Mouse (Mus musculus) forebrain, embryonic 16.5 days (tissue): ENCODE results near the gene 1700010I14Rik. TPM values are rescaled to one million over a fixed set of nuclear protein-coding genes. Genes with fewer than 3 reads are reported as not detected.
A peak's percentile ranks its signal among the peaks of the same experiment; 100 is the strongest.

ENCODE experiments used
- ATAC-seq: fragments of 200-750 bp; cut with Nextera tagmentation; 2 replicates; pipeline ENCODE4 v1.8.0; 2017; ENCODE audit warnings: mild to moderate bottlenecking, moderate library complexity
- H3K27ac ChIP-seq: fragments of 300-500 bp; sonication (generic); 2 replicates; pipeline ENCODE4 v1.5.1; 2014; ENCODE audit warnings: low read length, control low read depth
- H3K27me3 ChIP-seq: fragments of 300-500 bp; sonication (generic); replicated peaks from 2 replicates; pipeline ENCODE4 v1.6.1; 2014; ENCODE audit warnings: low read length; ENCODE audit not compliant: control insufficient read depth, insufficient read depth
- H3K36me3 ChIP-seq: fragments of 300-500 bp; sonication (generic); 2 replicates; pipeline ENCODE4 v1.6.1; 2014; ENCODE audit not compliant: control insufficient read depth, insufficient read depth
- H3K4me1 ChIP-seq: fragments of 300-500 bp; sonication (generic); replicated peaks from 2 replicates; pipeline ENCODE4 v1.6.1; 2014; ENCODE audit warnings: low read length; ENCODE audit not compliant: control insufficient read depth, insufficient read depth
- H3K4me2 ChIP-seq: fragments of 300-500 bp; sonication (generic); 2 replicates; pipeline ENCODE4 v1.6.1; 2014; ENCODE audit warnings: mild to moderate bottlenecking, low read length, control low read depth
- H3K4me3 ChIP-seq: fragments of 300-500 bp; sonication (generic); replicated peaks from 2 replicates; pipeline ENCODE4 v1.5.1; 2014; ENCODE audit warnings: mild to moderate bottlenecking, low read length, control low read depth
- H3K9ac ChIP-seq: fragments of 300-500 bp; sonication (generic); replicated peaks from 2 replicates; pipeline ENCODE4 v1.6.1; 2014; ENCODE audit warnings: low read depth, low read length, control low read depth
- H3K9me3 ChIP-seq: fragments of 300-500 bp; sonication (generic); 2 replicates; pipeline ENCODE4 v1.6.1; 2016; ENCODE audit warnings: low read length; ENCODE audit not compliant: control insufficient read depth
- WGBS: fragments of 180-500 bp; shearing (Covaris S2); extraction: QIAGEN DNeasy Blood & Tissue Kit; methylation state at CpG from one replicate; pipeline ENCODE4 v1.1.7; 2014; 5-methylcytosine and 5-hydroxymethylcytosine counted together
- polyA plus RNA-seq: library from polyadenylated mRNA; unstranded; fragments of >200 nt; fragmentation: Nextera tagmentation; extraction: Ambion mirVana; gene quantifications from 2 replicates; pipeline ENCODE4 v1.2.1, GENCODE M21; 2015

The 1700010I14Rik gene
- polyA plus RNA-seq, result 1.2 and 1.5 TPM in 2 replicates

GRCm38 (mm10) chr17:8988119-8988807 is at the start of gene 1700010I14Rik:
Gene 1700010I14Rik, plus strand, starts transcription at chr17:8988333.
- Histone ChIP-seq H3K4me2 (peak within 1 kb of the TSS; percentile 54), H3K36me3 (no peaks in the 10 kb centered on the region), H3K4me3 (peak within 1 kb of the TSS; percentile 24), H3K9me3 (no peaks in the 10 kb centered on the region), H3K27ac (peak within 1 kb of the TSS; percentile 71), H3K27me3 (no peaks in the 10 kb centered on the region), H3K4me1 (peaks cover 40% of the 10 kb centered on the region), H3K9ac (no peak within 1 kb of the TSS; the same call in 1 of the 2 replicates)
- no peak for ATAC-seq
- WGBS, result 6% methylated on average over 13 of the region's 13 CpGs

DNA sequence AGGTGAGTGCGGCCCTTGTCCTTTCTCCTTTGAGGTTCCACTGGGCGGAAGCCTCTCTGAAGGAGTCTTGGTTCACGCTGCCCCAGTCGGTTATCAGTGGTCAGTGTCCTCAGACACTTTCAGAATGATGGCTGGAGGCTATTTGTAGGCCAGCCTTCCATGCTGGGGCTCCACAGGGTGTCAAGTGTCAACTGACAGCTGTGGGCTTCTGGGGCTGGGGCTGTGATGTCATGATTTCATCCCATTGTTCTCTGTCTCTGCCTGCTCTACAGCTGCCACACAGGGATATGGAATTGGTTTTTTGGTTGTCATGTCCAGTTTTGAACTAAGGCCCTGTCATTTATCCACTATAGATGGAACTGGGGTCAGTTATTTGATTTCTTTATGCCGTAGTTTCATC is 36.5 kb upstream of the 1700010I14Rik start:
- Histone ChIP-seq H3K36me3 (peaks cover 16% of the 10 kb centered on the region), H3K4me3 (no peak overlapping the region), H3K27me3 (no peaks in the 10 kb centered on the region), H3K27ac (no peak overlapping the region), H3K9me3 (no peaks in the 10 kb centered on the region), H3K4me1 (no peaks in the 10 kb centered on the region; the same call in 1 of the 2 replicates), H3K4me2 (no peak overlapping the region), H3K9ac (no peak overlapping the region)
- 82% methylated on average over 5 of the region's 5 CpGs for WGBS
- ATAC-seq, result no peak

DNA sequence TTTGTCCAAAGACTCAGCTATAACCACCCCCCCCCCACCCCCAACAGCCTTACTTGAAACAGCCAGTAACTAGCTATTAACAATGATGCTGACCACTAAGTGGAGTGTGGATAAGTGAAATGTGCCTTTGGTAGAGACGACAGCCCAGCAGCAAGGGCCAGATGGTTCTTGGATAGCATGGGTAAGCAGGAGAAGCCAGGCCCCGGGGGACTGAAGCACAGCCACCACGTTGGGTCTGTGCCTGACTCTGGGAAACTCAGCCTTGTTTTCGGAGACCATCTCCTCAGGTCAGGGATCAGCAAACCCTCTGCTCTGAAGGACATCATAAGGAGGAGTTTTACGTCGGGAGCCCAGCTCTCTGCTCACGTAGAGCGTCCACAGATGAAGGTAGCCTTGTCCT is 35.2 kb upstream of the 1700010I14Rik start:
- no peak overlapping the region for H3K4me2 ChIP-seq
- H3K27ac ChIP-seq, result no peak overlapping the region
- H3K27me3 ChIP-seq, result no peaks in the 10 kb centered on the region
- H3K4me3 ChIP-seq, result no peak overlapping the region
- H3K9ac ChIP-seq, result no peak overlapping the region
- no peaks in the 10 kb centered on the region; the same call in 1 of the 2 replicates for H3K4me1 ChIP-seq
- WGBS, result 76% methylated on average over 8 of the region's 8 CpGs
- peaks cover 16% of the 10 kb centered on the region for H3K36me3 ChIP-seq
- H3K9me3 ChIP-seq, result no peaks in the 10 kb centered on the region
- no peak for ATAC-seq

GRCm38 (mm10) chr17:8958125-8958524 is 30.0 kb upstream of the 1700010I14Rik start:
- no peak overlapping the region for H3K27ac ChIP-seq
- no peak overlapping the region for H3K9ac ChIP-seq
- H3K36me3 ChIP-seq, result peaks cover 3% of the 10 kb centered on the region
- no peak overlapping the region for H3K4me2 ChIP-seq
- no peaks in the 10 kb centered on the region for H3K9me3 ChIP-seq
- peaks cover 10% of the 10 kb centered on the region for H3K4me1 ChIP-seq
- no peaks in the 10 kb centered on the region for H3K27me3 ChIP-seq
- no peak overlapping the region for H3K4me3 ChIP-seq
- 71% methylated on average over 6 of the region's 6 CpGs for WGBS
- ATAC-seq, result no peak

- H3K9me3 ChIP-seq, result no peaks in the 10 kb centered on the region
- peaks cover 10% of the 10 kb centered on the region for H3K4me1 ChIP-seq
- H3K9ac ChIP-seq, result no peak overlapping the region
- 62% methylated on average over 4 of the region's 4 CpGs for WGBS
- H3K4me2 ChIP-seq, result no peak overlapping the region
- no peak for ATAC-seq
- H3K36me3 ChIP-seq, result no peaks in the 10 kb centered on the region; the same call in 1 of the 2 replicates
- no peak overlapping the region for H3K4me3 ChIP-seq
- no peaks in the 10 kb centered on the region for H3K27me3 ChIP-seq
- H3K27ac ChIP-seq, result no peak overlapping the region
Observed at GRCm38 (mm10) chr17:8960386-8960785, 27.7 kb upstream of the 1700010I14Rik start.

DNA sequence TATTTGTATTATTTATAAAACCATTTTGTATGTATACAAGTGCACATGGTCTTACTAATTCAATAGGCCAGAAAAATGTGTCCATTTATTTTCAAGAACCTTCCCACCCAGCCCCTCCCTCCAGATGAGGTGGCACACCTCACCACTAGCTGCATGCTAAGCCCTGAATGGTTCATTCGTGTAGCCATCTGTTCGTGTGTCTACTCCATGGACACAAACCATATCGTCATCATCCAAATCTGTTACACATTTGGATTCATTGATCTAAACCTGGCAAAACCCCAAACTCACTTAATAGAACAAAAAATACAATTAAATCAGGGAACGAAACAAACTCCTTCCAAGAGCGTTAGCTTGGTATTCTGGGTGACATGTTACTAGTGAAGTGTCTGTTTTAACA is 27.0 kb upstream of the 1700010I14Rik start:
- 33% methylated on average over 5 of the region's 5 CpGs for WGBS
- Histone ChIP-seq H3K4me3 (no peak overlapping the region), H3K4me2 (no peak overlapping the region), H3K9me3 (no peaks in the 10 kb centered on the region), H3K27ac (no peak overlapping the region), H3K36me3 (peaks cover 2% of the 10 kb centered on the region; the same call in 1 of the 2 replicates), H3K4me1 (peaks cover 10% of the 10 kb centered on the region), H3K27me3 (no peaks in the 10 kb centered on the region), H3K9ac (no peak overlapping the region)
- peak; percentile 64; the same call in 1 of the 2 replicates for ATAC-seq

DNA sequence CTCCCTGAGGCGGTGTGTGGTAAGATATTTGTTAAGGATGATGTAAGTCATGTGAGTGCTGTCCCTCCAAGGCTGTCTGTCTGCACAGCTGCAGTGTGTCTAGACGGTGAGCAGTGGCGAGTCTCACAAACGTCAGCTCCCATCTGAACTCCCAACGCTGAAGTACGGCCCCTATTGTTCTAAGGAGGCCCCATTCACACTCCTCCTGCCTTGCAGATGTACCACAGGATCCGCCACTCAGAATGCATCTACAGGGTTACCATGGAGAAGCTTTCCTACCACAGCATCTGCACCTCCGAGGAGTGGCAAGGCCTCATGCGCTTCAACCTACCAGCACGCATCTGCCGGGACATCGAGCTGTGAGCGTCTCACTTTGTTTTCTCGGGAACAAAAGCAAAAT is 26.5 kb upstream of the 1700010I14Rik start:
- peak; percentile 69 for ATAC-seq
- H3K27ac ChIP-seq, result peak overlapping the region; percentile 28; the same call in 1 of the 2 replicates
- no peaks in the 10 kb centered on the region for H3K9me3 ChIP-seq
- no peak overlapping the region for H3K9ac ChIP-seq
- peaks cover 2% of the 10 kb centered on the region; the same call in 1 of the 2 replicates for H3K36me3 ChIP-seq
- WGBS, result 35% methylated on average over 14 of the region's 14 CpGs
- no peaks in the 10 kb centered on the region for H3K27me3 ChIP-seq
- no peak overlapping the region for H3K4me2 ChIP-seq
- H3K4me1 ChIP-seq, result peaks cover 10% of the 10 kb centered on the region
- H3K4me3 ChIP-seq, result no peak overlapping the region

GRCm38 (mm10) chr17:8965177-8965576 is 23.0 kb upstream of the 1700010I14Rik start:
- Histone ChIP-seq H3K9ac (no peak overlapping the region), H3K9me3 (no peaks in the 10 kb centered on the region), H3K4me3 (no peak overlapping the region), H3K4me2 (no peak overlapping the region), H3K36me3 (peaks cover 13% of the 10 kb centered on the region), H3K27ac (no peak overlapping the region), H3K27me3 (no peaks in the 10 kb centered on the region), H3K4me1 (peaks cover 10% of the 10 kb centered on the region)
- WGBS, result 91% methylated on average over 6 of the region's 6 CpGs
- no peak for ATAC-seq

DNA sequence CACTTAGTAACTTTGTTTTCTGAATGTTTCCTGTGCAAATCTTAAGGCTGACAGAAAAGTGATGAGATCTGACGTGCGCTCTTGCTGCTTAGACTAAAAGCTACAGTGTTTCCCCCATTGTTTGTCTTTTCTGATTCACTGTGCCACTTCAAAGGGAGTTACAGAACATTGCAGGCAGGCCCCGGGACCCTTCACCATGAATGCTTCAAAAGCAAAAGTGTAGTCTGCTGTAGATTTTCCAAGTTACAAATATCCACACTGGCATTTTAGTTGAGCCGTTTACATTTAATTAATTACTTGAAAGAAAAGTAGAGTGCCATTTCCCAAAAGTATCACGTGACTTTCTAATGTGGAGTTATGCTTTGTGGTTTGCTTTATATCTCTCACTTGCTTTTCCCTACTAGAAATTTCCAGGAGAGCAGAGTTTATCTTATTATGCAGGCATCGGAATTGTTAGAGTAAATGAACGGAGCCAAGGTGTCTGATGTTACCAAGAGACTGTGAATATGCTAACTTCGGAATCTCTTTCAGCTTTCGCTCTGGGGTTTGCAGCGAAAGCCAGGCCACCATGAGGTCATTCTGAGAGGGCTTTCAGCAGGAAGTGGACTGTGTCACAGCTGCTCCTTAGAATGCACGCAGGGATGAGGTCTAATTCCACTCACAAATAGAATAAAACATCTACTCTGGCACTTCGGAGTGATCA is 15.8 kb upstream of the 1700010I14Rik start:
- peaks cover 15% of the 10 kb centered on the region for H3K36me3 ChIP-seq

More for the DNA sequence above, 15.8 kb upstream of the 1700010I14Rik start:
- Histone ChIP-seq H3K4me3 (no peak overlapping the region), H3K4me1 (peaks cover 14% of the 10 kb centered on the region), H3K27me3 (no peaks in the 10 kb centered on the region), H3K9ac (no peak overlapping the region), H3K27ac (0 out of 2 replicates have a peak overlapping the region, but pooled peaks have one; percentile 6), H3K4me2 (no peak overlapping the region), H3K9me3 (no peaks in the 10 kb centered on the region)
- ATAC-seq, result no peak
- WGBS, result 12% methylated on average over 12 of the region's 12 CpGs
